Mouse (Mus musculus): ENCODE measurements around the gene 1700037H04Rik. TPM values are rescaled to one million over a fixed set of nuclear protein-coding genes. Genes with fewer than 3 reads are reported as not detected.

The 1700037H04Rik gene
- polyA plus RNA-seq, 1 experiment: 98.0 TPM

DNA sequence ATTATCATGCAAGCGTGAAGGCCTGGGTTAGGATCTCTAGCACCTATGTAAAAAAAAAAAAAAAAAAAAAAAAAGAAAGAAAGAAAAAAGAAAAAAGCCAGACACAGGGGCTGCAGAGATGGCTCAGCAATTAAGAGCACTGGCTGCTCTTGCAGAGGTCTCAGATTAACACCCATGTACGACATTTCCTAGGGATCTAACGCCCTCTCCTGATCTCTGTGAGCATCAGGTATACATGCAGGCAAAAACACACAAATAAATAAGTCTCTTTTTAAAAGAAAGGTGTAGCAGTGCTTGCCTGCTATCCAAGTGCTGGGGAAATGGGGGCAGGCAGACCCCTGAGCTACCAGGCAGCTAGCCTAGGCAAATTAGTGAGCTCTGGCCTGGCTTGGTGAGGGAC is 58.4 kb downstream of the 1700037H04Rik start:
- Histone ChIP-seq H3ac (ENCODE audit: control insufficient read depth, insufficient read length, low read depth) (no peak overlapping the region), H3K79me3 (ENCODE audit: low read depth) (no peaks in the 10 kb centered on the region)
- TF ChIP-seq CTCF (IDR thresholded peaks at IDR 0.05; ENCODE audit: control insufficient read depth, insufficient read depth, insufficient read length): no peak
- no peak for TF ChIP-seq USF1 (IDR thresholded peaks at IDR 0.05; ENCODE audit: low read depth)
- no peak for TF ChIP-seq MYOG (IDR thresholded peaks at IDR 0.05; ENCODE audit: control insufficient read depth, extremely low read depth, insufficient read length)
- no peak for TF ChIP-seq FOSL1 (IDR thresholded peaks at IDR 0.05; ENCODE audit: insufficient read depth, low read length, poor library complexity, severe bottlenecking)
- no peak for TF ChIP-seq MAX (IDR thresholded peaks at IDR 0.05)
- TF ChIP-seq CEBPB (IDR thresholded peaks at IDR 0.05; ENCODE audit: low read depth): no peak
- TF ChIP-seq MYOD1 (IDR thresholded peaks at IDR 0.05; ENCODE audit: control insufficient read depth, insufficient read length, low read depth): no peak

DNA sequence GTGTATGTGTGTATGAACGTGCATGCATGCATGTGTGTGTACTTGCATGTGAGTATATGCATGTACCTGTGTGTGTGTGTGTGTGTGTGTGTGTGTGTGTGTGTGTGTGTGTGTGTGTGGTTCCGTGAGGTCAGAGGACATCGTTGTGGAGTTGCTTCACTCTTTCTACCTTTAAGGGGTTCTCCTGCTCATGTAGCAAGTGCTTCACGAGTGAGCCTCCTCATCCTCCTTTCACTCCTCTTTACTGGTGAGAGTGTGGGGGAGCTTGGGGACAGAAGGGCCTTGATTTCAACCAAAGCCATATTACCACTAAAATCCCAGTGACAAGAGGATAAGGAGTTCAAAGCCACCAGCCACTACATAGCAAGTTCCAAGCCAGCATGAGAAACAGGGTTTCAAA is 62.8 kb downstream of the 1700037H04Rik start:
- Histone ChIP-seq H3K36me3 (ENCODE audit: control insufficient read depth, insufficient read depth) (no peaks in the 10 kb centered on the region), H3K79me2 (ENCODE audit: control insufficient read depth, insufficient read depth) (no peaks in the 10 kb centered on the region), H3K27me3 (ENCODE audit: control insufficient read depth, insufficient read depth, insufficient read length) (no peaks in the 10 kb centered on the region), H3ac (ENCODE audit: control insufficient read depth, insufficient read length, low read depth) (peak overlapping the region; percentile 21), H3K4me3 (ENCODE audit: insufficient read depth, poor library complexity, severe bottlenecking) (no peak overlapping the region), H3K79me3 (ENCODE audit: low read depth) (no peaks in the 10 kb centered on the region)
- no peak for TF ChIP-seq MYOG (IDR thresholded peaks at IDR 0.05; ENCODE audit: control insufficient read depth, extremely low read depth, insufficient read length)
- TF ChIP-seq MAX (IDR thresholded peaks at IDR 0.05): no peak
- TF ChIP-seq FOSL1 (IDR thresholded peaks at IDR 0.05; ENCODE audit: insufficient read depth, low read length, poor library complexity, severe bottlenecking): no peak
- no peak for TF ChIP-seq CEBPB (IDR thresholded peaks at IDR 0.05; ENCODE audit: low read depth)
- no peak for TF ChIP-seq CTCF (IDR thresholded peaks at IDR 0.05; ENCODE audit: control insufficient read depth, insufficient read depth, insufficient read length)

More for the DNA sequence above, 58.4 kb downstream of the 1700037H04Rik start:
- Histone ChIP-seq H3K79me2 (ENCODE audit: control insufficient read depth, insufficient read depth) (no peaks in the 10 kb centered on the region), H3K4me3 (ENCODE audit: insufficient read depth, poor library complexity, severe bottlenecking) (no peak overlapping the region), H3K36me3 (ENCODE audit: control insufficient read depth, insufficient read depth) (no peaks in the 10 kb centered on the region), H3K27me3 (ENCODE audit: control insufficient read depth, insufficient read depth, insufficient read length) (no peaks in the 10 kb centered on the region)

Other genes starting within 250 kb of the 1700037H04Rik start
- gene Gfra4, start 117.0 kb downstream of the 1700037H04Rik start, polyA plus RNA-seq (2012; fragmentation: generic; extraction: Trizol): 0.33 TPM
- not detected for gene Adam33, start 96.3 kb downstream of the 1700037H04Rik start, polyA plus RNA-seq (2012; fragmentation: generic; extraction: Trizol)
- 0.01 TPM for gene Siglec1, start 73.3 kb downstream of the 1700037H04Rik start, polyA plus RNA-seq (2012; fragmentation: generic; extraction: Trizol)
- gene Hspa12b, start 32.8 kb downstream of the 1700037H04Rik start, polyA plus RNA-seq (2012; fragmentation: generic; extraction: Trizol): 6.0 TPM
- not detected for gene Gm11037, start 26.6 kb downstream of the 1700037H04Rik start, polyA plus RNA-seq (2012; fragmentation: generic; extraction: Trizol)
- gene Cenpb, start 20.0 kb upstream of the 1700037H04Rik start, polyA plus RNA-seq (2012; fragmentation: generic; extraction: Trizol): 168 TPM
- gene Cdc25b, start 26.9 kb upstream of the 1700037H04Rik start, polyA plus RNA-seq (2012; fragmentation: generic; extraction: Trizol): 73.8 TPM
- gene Spef1, start 27.2 kb upstream of the 1700037H04Rik start, polyA plus RNA-seq (2012; fragmentation: generic; extraction: Trizol): 7.6 TPM
- gene Ap5s1, start 47.0 kb upstream of the 1700037H04Rik start, polyA plus RNA-seq (2012; fragmentation: generic; extraction: Trizol): 24.1 TPM
- 19.1 TPM for gene Mavs, start 74.0 kb upstream of the 1700037H04Rik start, polyA plus RNA-seq (2012; fragmentation: generic; extraction: Trizol)
- 27.0 TPM for gene Pank2, start 102.4 kb upstream of the 1700037H04Rik start, polyA plus RNA-seq (2012; fragmentation: generic; extraction: Trizol)
- gene Rnf24, start 192.8 kb upstream of the 1700037H04Rik start, polyA plus RNA-seq (2012; fragmentation: generic; extraction: Trizol): 4.9 TPM